15 mouse cellular contexts compared by ENCODE assay signal in genomic region chr4:70327436-70327835, GRCm38 (mm10).
DNase-seq lines count a peak whose midpoint lies in the region.
"Had no signal": no experiment of that assay in that cellular context is flagged by ENCODE, and none has a peak within 500 bp of the region (broad histone marks: within the 10 kb centered on the region; RNA-seq: fewer than 3 reads in every experiment).

No protein-coding gene starts in this region.

- intact Hi-C loops in heart, postnatal 14 days (cut with DNase I), result no loop called here

- peak; percentile 29 for DNase-seq in heart, adult 11 months
- no peak for DNase-seq in heart, postnatal 14 days
- peak; percentile 15 for DNase-seq in adrenal gland, postnatal 10 days
- DNase-seq in adrenal gland, postnatal 25 days, result peak; percentile 20
- no peak for DNase-seq in testis, postnatal 14 days (ENCODE audit: low spot score)
- no peak for DNase-seq in cerebellum, adult 9-11 months
- DNase-seq: cerebellum, adult 11-12 months; cerebellum, adult 8-10 months; cerebellum, postnatal 14 days; gastrocnemius, adult 2 months; gastrocnemius, postnatal 14 days; heart, adult 18-20 months; heart, postnatal 10 days; heart, postnatal 4 days; kidney, adult 18-20 months had no signal

Comparison
In these comparisons a context has a peak if more than half of its experiments do, and no peak if none do; other contexts are left out.
1. DNase-seq: peak in heart, adult 11 months (single experiment), adrenal gland, postnatal 10 days (single experiment) and adrenal gland, postnatal 25 days (single experiment); none in heart, postnatal 14 days (0 of 2), testis, postnatal 14 days (single experiment) and cerebellum, adult 9-11 months (single experiment).